Comparison of ENCODE assay signal across 21 mouse cellular contexts in the genomic region with DNA sequence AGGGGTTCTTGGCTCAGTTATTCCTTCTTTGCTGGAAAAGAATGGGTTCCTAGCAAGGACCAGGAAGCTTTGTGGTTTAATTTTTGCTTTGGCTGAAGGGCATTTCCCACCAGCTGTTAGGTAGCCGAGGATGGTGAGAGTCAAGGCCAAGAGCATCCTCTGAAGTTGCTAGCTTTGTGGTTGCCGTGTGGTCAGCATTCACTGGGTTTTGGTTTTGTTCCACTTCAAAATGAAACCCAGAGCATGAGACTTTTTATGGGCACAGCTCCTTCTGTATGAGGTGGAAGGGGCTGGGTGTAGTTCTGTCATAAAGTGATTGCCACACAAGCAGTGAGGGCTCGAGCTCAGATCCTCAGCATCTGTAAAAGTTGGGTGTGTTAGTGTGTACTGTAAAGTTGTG.
DNase-seq lines count a peak whose midpoint lies in the region; ATAC-seq and TF ChIP-seq lines count a peak whose summit lies in the region.
"Had no signal": no experiment of that assay in that cellular context is flagged by ENCODE, and none has a peak within 500 bp of the region (broad histone marks: within the 10 kb centered on the region; RNA-seq: fewer than 3 reads in every experiment).

No protein-coding gene starts in this region.

- DNase-seq in 3134 (ENCODE audit: extremely low read depth, insufficient read length, low spot score) (peak; percentile 46), 3T3-L1 (ENCODE audit: low read depth, low spot score) (peak; percentile 27)
- no peak for DNase-seq in adrenal gland, postnatal 14 days
- no peak for DNase-seq in thymus, postnatal 0 days (ENCODE audit: low spot score)
- DNase-seq: adrenal gland, adult 2 months; adrenal gland, postnatal 36 days; cerebellum, adult 11 months; cerebellum, adult 8-10 months; cerebellum, postnatal 14 days; gastrocnemius, postnatal 36 days; heart, postnatal 10 days; heart, postnatal 4 days; kidney, adult 11 months had no signal

- H3K36me3 ChIP-seq in myocyte (ENCODE audit: control insufficient read depth, insufficient read depth), result no peaks in the 10 kb centered on the region
- H3K36me3 ChIP-seq: embryonic facial prominence, embryonic 13.5 days; forebrain, embryonic 10.5 days; forebrain, embryonic 15.5 days; hindbrain, embryonic 13.5 days had no signal

- no peak overlapping the region for H3K4me2 ChIP-seq in myocyte (ENCODE audit: low read depth)
- H3K4me2 ChIP-seq: embryonic facial prominence, embryonic 13.5 days; forebrain, embryonic 15.5 days; hindbrain, embryonic 13.5 days had no signal

- no peak overlapping the region for H3ac ChIP-seq in myocyte (ENCODE audit: control insufficient read depth, insufficient read length)

- ATAC-seq in granulocyte monocyte progenitor cell, adult 5-6 weeks (replicated peaks; ENCODE audit: poor library complexity, severe bottlenecking), result peak; percentile 77
- ATAC-seq: forebrain, embryonic 15.5 days; hindbrain, postnatal 0 days had no signal

- TF ChIP-seq POLR2A in myocyte (IDR thresholded peaks at IDR 0.05; ENCODE audit: insufficient read length, low read depth), result no peak

- no peaks in the 10 kb centered on the region for H3K79me2 ChIP-seq in myocyte (ENCODE audit: control insufficient read depth, insufficient read depth)

- H3K27me3 ChIP-seq in myocyte (ENCODE audit: control insufficient read depth, insufficient read depth, insufficient read length), result no peaks in the 10 kb centered on the region
- H3K27me3 ChIP-seq: CH12.LX; embryonic facial prominence, embryonic 13.5 days; forebrain, embryonic 15.5 days; hindbrain, embryonic 13.5 days had no signal

- H3K4me3 ChIP-seq in myocyte, result no peak overlapping the region
- H3K4me3 ChIP-seq: embryonic facial prominence, embryonic 13.5 days; forebrain, embryonic 10.5 days; forebrain, embryonic 15.5 days; hindbrain, embryonic 13.5 days had no signal

TF ChIP-seq in myocyte, 11 proteins besides CTCF, POLR2A, EP300 and RAD21:
- peak in 2 of 3 experiments; percentile 41 to 55 for TF ChIP-seq MYOD1 (IDR thresholded peaks at IDR 0.05; ENCODE audit: control insufficient read depth in 1 of 3, insufficient read length in 2 of 3, low read depth in 2 of 3)
- no peak for TF ChIP-seq E2F4 (IDR thresholded peaks at IDR 0.05; ENCODE audit: insufficient read depth)
- TF ChIP-seq MYOG (IDR thresholded peaks at IDR 0.05; ENCODE audit: control insufficient read depth in 1 of 3, insufficient read depth in 1 of 3, insufficient read length in 2 of 3, low read depth in 2 of 3), result peak in 1 of 3 experiments; percentile 16

Comparison
In these comparisons a context has a peak if more than half of its experiments do, and no peak if none do; other contexts are left out.
1. DNase-seq: peak in 3134 (single experiment) and 3T3-L1 (single experiment); none in adrenal gland, postnatal 14 days (single experiment) and thymus, postnatal 0 days (single experiment).